Mouse (Mus musculus): ENCODE results near the gene Gm10837. TPM values are rescaled to one million over a fixed set of nuclear protein-coding genes. Genes with fewer than 3 reads are reported as not detected.

Gm10837 gene
- polyA plus RNA-seq, 1 experiment, result not detected

GRCm38 (mm10) chr14:122472161-122472560, 18.2 kb upstream of the Gm10837 start:
- H3K27ac ChIP-seq (ENCODE audit: insufficient read depth, low read depth, low read length), result no peak overlapping the region
- 43% methylated on average over 13 of the region's 13 CpGs for WGBS
- H3K4me1 ChIP-seq (ENCODE audit: control insufficient read depth, insufficient read depth, low read length), result peaks cover 9% of the 10 kb centered on the region
- H3K4me3 ChIP-seq (ENCODE audit: insufficient read depth, low read depth, low read length), result no peak overlapping the region
- TF ChIP-seq CTCF (IDR thresholded peaks at IDR 0.05; ENCODE audit: insufficient read depth, low read depth, low read length) (no peak), POLR2A (IDR thresholded peaks at IDR 0.05; ENCODE audit: insufficient read depth, low read depth, low read length) (no peak)

GRCm38 (mm10) chr14:122472647-122473046, 17.7 kb upstream of the Gm10837 start:
- Histone ChIP-seq H3K27ac (ENCODE audit: insufficient read depth, low read depth, low read length) (0 out of 2 replicates have a peak overlapping the region, but pooled peaks have one; percentile 13), H3K4me1 (ENCODE audit: control insufficient read depth, insufficient read depth, low read length) (peaks cover 9% of the 10 kb centered on the region), H3K4me3 (ENCODE audit: insufficient read depth, low read depth, low read length) (no peak overlapping the region)
- TF ChIP-seq CTCF (IDR thresholded peaks at IDR 0.05; ENCODE audit: insufficient read depth, low read depth, low read length), result no peak
- TF ChIP-seq POLR2A (IDR thresholded peaks at IDR 0.05; ENCODE audit: insufficient read depth, low read depth, low read length), result no peak
- 51% methylated on average over 5 of the region's 5 CpGs for WGBS

- TF ChIP-seq POLR2A (IDR thresholded peaks at IDR 0.05; ENCODE audit: insufficient read depth, low read depth, low read length) (no peak), CTCF (IDR thresholded peaks at IDR 0.05; ENCODE audit: insufficient read depth, low read depth, low read length) (no peak)
- peaks cover 9% of the 10 kb centered on the region for H3K4me1 ChIP-seq (ENCODE audit: control insufficient read depth, insufficient read depth, low read length)
- 43% methylated on average over 17 of the region's 17 CpGs for WGBS
- 0 out of 2 replicates have a peak overlapping the region, but pooled peaks have one; percentile 63 for H3K27ac ChIP-seq (ENCODE audit: insufficient read depth, low read depth, low read length)
- H3K4me3 ChIP-seq (ENCODE audit: insufficient read depth, low read depth, low read length), result peak overlapping the region; percentile 20; the same call in 1 of the 2 replicates
These were observed 17.1 kb upstream of the Gm10837 start for GRCm38 (mm10) chr14:122473211-122473751.

- WGBS, result 2% methylated on average over 57 of the region's 57 CpGs
- TF ChIP-seq POLR2A (IDR thresholded peaks at IDR 0.05; ENCODE audit: insufficient read depth, low read depth, low read length) (0 out of 2 replicates have a peak, but pooled peaks have one; percentile 27), CTCF (IDR thresholded peaks at IDR 0.05; ENCODE audit: insufficient read depth, low read depth, low read length) (no peak)
- Histone ChIP-seq H3K4me3 (ENCODE audit: insufficient read depth, low read depth, low read length) (peak overlapping the region; percentile 59), H3K27ac (ENCODE audit: insufficient read depth, low read depth, low read length) (peak overlapping the region; percentile 93), H3K4me1 (ENCODE audit: control insufficient read depth, insufficient read depth, low read length) (peaks cover 9% of the 10 kb centered on the region)
These were observed 16.1 kb upstream of the Gm10837 start for GRCm38 (mm10) chr14:122474041-122474890.

- H3K27ac ChIP-seq (ENCODE audit: insufficient read depth, low read depth, low read length), result peak within 1 kb of the TSS; percentile 93
- 1% methylated on average over 47 of the region's 73 CpGs for WGBS
- H3K4me1 ChIP-seq (ENCODE audit: control insufficient read depth, insufficient read depth, low read length), result peaks cover 9% of the 10 kb centered on the region
- peak within 1 kb of the TSS; percentile 59 for H3K4me3 ChIP-seq (ENCODE audit: insufficient read depth, low read depth, low read length)
- peak; percentile 35; the same call in 1 of the 2 replicates for TF ChIP-seq POLR2A (IDR thresholded peaks at IDR 0.05; ENCODE audit: insufficient read depth, low read depth, low read length)
- TF ChIP-seq CTCF (IDR thresholded peaks at IDR 0.05; ENCODE audit: insufficient read depth, low read depth, low read length), result no peak
These were observed 15.4 kb upstream of the Gm10837 start, which contains the start of gene Zic2 for GRCm38 (mm10) chr14:122474891-122475556. TSS of gene Zic2 (plus strand) at chr14:122475435.

GRCm38 (mm10) chr14:122475557-122476040, 14.8 kb upstream of the Gm10837 start:
- TF ChIP-seq POLR2A (IDR thresholded peaks at IDR 0.05; ENCODE audit: insufficient read depth, low read depth, low read length) (no peak), CTCF (IDR thresholded peaks at IDR 0.05; ENCODE audit: insufficient read depth, low read depth, low read length) (no peak)
- Histone ChIP-seq H3K27ac (ENCODE audit: insufficient read depth, low read depth, low read length) (peak overlapping the region; percentile 81), H3K4me3 (ENCODE audit: insufficient read depth, low read depth, low read length) (peak overlapping the region; percentile 59), H3K4me1 (ENCODE audit: control insufficient read depth, insufficient read depth, low read length) (peaks cover 9% of the 10 kb centered on the region)
- under 1% methylated on average over 59 of the region's 65 CpGs for WGBS

- Histone ChIP-seq H3K4me1 (ENCODE audit: control insufficient read depth, insufficient read depth, low read length) (peaks cover 9% of the 10 kb centered on the region), H3K4me3 (ENCODE audit: insufficient read depth, low read depth, low read length) (peak overlapping the region; percentile 59), H3K27ac (ENCODE audit: insufficient read depth, low read depth, low read length) (peak overlapping the region; percentile 81)
- WGBS, result 1% methylated on average over 62 of the region's 62 CpGs
- no peak for TF ChIP-seq POLR2A (IDR thresholded peaks at IDR 0.05; ENCODE audit: insufficient read depth, low read depth, low read length)
- no peak for TF ChIP-seq CTCF (IDR thresholded peaks at IDR 0.05; ENCODE audit: insufficient read depth, low read depth, low read length)
These were observed 14.2 kb upstream of the Gm10837 start for GRCm38 (mm10) chr14:122476041-122476821.

- WGBS, result 1% methylated on average over 18 of the region's 18 CpGs
- TF ChIP-seq CTCF (IDR thresholded peaks at IDR 0.05; ENCODE audit: insufficient read depth, low read depth, low read length) (no peak), POLR2A (IDR thresholded peaks at IDR 0.05; ENCODE audit: insufficient read depth, low read depth, low read length) (no peak)
- Histone ChIP-seq H3K27ac (ENCODE audit: insufficient read depth, low read depth, low read length) (peak overlapping the region; percentile 81; the same call in 1 of the 2 replicates), H3K4me1 (ENCODE audit: control insufficient read depth, insufficient read depth, low read length) (peaks cover 9% of the 10 kb centered on the region), H3K4me3 (ENCODE audit: insufficient read depth, low read depth, low read length) (peak overlapping the region; percentile 59)
These were observed 13.6 kb upstream of the Gm10837 start for GRCm38 (mm10) chr14:122476822-122477215.

Data from olfactory bulb, adult 2 months (tissue).